Mouse (Mus musculus) c-Kit-positive CD71-negative TER-119-negative erythroid progenitor cells, embryonic 14.5 days (primary cell): ENCODE data around the gene Mbtps2.

Experiments used
- DNase-seq: peaks from one replicate; pipeline ENCODE4 v3.0.0-alpha.2; 2013; ENCODE audit warnings: low read depth

The Mbtps2 gene

DNA sequence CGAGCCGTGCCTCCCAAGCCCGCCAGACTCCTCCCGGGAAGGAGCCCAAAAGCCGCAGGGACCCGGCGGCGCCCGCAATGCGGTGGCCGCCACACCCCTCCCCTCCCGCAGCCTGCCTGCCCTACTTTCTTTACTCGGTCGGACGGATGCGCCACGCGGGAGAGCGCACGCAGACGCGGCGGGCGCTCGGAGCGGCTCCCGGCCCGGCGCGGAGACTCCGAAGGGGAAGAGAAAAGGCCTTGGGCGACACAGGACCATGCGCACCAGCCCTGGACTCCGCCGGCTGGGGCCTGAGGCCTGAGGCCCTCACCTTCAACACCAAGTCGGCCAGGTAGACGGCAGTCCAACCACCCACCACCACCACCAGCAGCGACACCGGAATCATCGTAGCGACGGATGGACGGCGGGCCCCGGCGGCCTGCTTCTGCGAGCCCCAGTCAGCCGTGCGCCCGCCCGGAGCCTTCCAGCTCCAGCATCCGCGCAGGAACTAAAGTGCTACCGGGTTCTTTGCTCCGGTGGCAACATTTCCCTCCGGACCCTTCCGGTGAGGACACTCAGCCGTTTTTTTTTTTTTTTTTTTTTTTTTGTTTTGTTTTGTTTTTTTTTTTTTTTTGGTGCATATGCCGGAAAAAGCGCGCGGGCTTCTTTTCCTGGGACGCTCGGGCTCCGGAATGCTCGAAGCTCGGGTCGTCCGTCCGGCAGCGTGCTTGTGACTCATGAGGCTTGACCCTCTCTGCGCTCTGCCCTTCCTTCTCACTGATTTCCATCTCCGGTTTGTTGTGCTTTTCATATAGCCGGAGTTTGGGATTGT is at the start of gene Mbtps2:
TSS of gene Mbtps2 (minus strand) at position 530 of the 811 bp plus-strand sequence.
- DNase-seq: no peak

DNA sequence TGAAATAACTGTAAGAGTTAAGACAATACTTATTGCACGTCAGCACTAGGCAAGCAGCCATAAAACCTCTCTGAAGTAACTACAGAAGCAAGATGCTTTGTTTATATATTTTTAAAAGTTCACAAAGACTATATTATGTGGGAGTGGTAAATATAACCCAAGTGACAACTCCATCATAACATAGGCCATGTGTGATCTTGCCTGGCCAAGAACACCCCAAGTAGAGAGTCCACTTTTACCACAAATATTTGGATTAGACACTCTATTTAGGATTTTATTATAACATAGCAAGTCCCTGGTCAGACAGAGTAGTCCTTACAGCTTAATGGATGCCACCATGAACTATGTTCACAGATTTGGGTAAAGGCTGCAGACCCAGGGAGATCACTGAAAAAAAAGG is 47.9 kb upstream of the Mbtps2 start:
- DNase-seq: no peak

DNA sequence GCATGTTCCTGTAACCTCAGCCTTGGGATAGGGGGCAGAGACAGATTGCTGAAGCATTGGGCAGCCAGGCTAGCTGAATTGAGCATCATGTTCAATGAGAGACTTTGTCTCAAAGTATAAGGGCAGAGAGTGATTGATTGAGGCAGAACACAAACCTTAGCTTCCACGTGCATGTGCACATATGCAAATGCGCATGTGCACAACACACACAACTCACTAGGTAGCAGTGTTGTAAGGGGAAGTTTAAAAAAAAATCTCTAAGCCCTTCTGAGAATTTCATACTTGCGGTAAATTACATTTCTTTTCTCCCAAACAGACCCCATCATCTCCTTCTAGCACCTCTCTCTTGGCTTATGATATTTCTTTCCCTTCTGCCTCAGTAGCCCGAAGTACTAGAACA is 46.2 kb upstream of the Mbtps2 start:
- DNase-seq: no peak

DNA sequence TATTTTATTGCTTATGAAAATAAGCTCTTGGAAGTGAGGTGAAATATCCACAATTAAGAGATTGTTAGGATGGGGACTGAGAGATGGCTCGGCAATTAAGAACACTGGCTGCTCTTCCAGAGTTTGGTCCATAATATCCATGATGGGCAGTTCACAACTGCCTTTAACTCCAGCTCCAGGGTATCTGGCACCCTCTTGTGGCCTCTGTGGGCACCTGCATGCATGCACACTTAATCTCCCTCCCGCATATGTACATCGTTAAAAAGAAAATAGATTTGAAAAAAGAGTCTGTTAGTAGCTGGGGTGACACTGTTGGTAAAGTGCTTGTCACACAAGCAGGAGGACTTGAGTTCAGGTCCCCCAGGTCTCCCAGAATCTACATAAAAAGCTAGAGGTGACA is 45.8 kb upstream of the Mbtps2 start:
- peak; percentile 19 for DNase-seq

DNA sequence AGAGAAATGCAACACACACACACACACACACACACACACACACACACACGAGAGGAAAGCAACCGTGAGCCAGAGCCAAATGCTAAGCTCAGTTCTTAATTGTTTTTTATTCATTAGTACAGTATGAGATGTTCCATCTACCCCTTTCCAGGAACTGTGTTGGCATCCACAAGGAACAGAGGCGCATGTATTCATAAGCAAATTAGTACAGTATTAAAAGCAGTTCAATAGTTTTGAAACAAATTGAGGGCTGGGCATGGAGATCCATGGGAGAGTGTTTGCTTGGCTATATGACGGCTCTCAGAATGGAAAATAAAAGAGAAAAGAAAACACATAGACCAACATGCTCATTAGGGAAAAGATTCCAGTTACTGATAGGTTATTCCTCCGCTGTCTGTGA is 44.3 kb upstream of the Mbtps2 start:
- no peak for DNase-seq

DNA sequence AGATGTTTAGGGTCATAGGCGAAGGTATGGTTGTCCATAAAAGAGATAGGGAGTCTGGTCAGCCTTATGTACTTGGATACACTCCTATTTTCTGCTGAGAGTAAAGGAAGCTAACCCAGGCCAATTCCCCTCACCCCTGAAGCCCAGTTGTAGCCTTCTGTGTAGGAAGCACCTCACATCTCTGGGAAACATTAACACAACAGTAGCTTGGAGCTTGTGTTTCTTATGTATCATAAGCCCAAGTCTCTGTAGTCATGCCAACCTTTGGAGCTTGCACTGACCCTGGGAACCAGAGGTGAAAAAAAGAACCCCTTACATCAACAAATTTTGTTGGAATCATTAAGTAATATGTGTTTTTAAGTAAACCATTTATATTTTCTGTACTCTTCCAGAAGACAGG is 38.7 kb upstream of the Mbtps2 start:
- no peak for DNase-seq

DNA sequence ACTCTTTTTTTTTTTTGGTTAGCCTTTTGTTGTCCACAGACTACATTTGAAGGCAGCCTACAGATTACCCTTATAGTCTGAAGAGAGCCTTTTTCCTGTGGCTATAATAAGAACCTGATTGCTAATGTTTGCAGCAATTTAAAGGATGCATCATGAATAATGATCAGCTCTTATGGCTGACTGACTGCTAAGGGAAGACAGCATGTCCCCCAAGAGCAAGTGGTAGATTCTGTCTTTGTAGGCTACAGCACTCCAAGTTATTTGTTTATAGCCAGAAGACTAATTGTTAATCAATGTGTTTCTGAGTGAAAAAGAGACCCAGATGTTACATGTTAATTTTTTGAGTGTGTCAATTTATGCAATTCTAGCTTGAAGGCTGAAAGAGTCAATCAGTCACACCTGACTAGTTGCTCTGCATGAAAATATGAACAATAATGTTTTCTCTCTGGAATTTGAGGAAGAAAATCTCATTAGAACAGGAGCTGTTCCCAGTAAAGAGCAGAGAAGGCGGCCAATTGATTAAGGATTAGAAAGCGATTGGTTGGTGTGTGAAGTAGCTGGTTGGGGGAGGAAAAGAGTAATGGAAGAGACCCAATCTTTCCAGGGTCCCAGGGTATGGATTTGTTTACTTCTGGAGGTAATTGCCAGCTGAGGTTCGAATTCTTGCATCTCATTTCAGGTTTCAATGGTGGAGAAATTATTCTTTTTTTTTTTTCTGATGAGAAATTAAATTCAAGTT is 35.3 kb upstream of the Mbtps2 start:
- DNase-seq: no peak

DNA sequence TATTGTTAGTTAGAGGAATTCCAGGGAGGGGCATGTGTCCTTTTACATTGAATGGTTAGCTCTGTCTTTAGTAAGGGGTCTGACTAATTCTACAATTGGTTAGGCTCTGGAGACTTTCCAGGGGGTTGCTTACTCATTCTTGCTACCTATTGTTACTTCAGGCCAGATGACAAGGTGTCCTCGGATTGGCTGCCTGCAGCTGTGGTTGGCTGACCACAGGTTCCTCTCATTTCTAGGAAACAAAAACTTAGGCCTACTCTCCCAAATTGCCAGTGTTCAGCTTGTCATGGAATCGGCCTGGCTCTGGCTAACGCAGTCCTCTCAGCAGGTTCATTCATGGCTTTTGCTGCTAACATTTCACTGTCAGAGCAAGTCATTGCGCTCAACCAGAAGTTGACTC is 31.8 kb upstream of the Mbtps2 start:
- no peak for DNase-seq

DNA sequence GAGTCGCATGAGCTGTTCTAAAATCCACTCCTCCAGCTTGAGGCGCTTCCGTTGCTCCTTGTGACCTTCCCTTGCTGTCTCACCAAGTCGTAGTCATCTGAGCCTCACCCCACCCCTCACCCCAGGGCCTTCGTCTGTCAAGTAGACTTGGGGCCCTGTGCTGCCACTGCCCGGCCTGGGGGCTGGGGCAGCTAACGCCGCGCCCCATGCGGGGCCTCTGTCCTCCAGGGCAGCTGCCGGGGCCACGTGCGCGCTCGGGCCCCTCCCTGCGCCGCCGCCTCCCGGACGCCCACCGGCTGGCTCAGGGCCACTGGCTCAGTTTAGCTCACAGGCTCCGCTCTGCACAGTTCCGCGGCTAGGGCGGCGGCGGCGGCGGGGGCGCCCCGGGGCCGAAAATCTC is 14.4 kb upstream of the Mbtps2 start:
- no peak for DNase-seq

DNA sequence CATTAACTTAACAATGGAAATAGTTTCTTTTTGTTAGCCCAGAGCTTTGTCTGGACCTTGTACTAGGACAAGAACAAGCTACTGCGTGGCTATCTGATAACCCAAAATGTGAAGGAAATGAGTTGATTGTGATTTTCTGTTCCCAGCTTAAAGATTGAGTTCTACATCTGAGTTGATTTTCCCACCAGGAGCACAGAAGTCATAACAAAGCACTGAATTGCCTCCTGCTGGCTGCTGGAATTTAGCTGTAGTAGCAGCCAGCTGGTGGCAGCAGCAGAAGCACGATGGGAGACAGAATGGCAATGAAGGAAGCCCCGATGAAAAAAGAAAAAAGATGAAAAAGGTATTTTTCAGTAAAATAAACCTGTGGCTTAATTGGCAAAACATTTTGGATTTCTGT is 2.9 kb upstream of the Mbtps2 start:
- no peak for DNase-seq

DNA sequence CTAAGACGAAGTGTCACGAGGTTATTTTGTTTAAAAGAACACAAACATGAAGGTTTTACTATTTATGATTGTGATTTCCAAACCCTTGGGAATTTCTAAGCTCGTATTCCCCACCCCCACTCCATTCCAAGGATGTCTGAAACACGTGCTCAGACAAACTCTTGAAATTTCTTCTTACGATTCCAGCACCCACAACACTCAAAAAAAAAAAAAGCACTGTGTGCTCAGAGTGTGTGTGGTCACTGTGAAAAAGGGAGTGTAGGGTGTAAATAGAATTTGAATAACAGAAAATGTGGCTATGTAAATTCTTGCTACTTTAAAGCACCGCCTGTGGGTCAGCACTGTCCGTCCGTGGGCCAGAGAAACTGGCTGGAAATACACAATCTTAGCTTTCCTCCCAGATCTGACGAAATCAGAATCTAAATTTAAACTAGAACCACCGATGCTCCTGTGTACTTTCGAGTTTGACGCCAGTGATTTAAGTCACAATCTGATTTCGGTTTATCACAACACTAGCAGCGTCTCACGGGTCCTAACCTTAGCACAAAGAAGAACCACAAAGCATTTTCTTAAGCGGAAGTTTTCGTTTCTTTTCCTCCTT is 830 bp downstream of the Mbtps2 start:
- no peak for DNase-seq

DNA sequence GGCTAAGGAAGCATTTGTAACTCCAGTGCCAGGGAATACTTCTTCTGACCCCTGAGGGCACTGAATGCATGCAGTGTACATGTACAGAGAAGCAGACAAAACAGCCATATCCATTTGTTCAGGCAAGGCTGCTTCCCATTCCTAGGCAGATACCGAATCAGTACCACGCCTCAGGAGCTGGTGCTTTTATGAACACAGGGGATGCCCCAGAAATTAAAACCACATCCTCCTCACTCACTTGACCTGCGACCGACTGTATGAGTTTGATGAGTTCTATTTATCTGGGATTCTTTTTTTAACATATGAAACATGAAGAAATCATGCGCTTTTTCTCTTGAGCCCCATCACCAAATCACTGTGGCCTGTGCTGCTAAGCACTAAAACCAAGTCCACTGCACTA is 1.7 kb downstream of the Mbtps2 start:
- DNase-seq: no peak

DNA sequence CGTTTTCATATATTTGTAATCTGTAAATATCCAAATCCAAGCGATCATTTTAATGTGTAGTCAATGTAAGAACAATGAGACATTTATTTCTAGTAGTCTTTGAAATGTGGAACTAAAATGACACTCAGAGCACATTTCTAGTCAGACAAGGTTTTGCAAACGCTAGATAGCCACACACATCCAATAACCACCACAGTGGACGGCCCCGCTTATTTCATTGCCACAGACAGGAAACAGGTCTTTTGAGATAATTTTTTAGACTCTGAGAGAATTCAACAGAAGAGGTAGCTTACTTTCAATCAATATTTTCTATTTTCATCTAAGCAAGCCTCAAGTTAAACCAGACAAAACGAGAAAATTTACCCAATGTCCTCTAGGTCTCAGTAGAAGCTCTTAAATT is 2.6 kb downstream of the Mbtps2 start:
- no peak for DNase-seq

DNA sequence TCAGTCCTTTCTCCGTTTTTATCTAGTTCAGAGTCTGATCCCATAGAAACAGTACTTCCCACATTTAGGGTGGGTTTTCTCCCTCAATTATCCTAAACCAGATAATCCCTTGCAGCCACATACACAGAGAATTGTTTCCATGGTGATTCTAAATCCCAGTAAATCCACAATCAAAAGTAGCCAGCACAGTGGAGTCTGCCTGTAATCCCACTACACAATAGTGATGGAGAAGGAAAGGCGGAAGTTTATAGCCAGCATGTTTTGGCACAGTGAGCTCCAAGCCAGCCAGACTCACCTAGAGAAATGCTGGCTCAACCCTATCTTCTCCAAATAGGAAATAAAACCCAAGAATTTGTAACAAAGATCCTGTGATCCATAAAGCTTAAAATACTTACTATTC is 3.9 kb downstream of the Mbtps2 start:
- DNase-seq: no peak

DNA sequence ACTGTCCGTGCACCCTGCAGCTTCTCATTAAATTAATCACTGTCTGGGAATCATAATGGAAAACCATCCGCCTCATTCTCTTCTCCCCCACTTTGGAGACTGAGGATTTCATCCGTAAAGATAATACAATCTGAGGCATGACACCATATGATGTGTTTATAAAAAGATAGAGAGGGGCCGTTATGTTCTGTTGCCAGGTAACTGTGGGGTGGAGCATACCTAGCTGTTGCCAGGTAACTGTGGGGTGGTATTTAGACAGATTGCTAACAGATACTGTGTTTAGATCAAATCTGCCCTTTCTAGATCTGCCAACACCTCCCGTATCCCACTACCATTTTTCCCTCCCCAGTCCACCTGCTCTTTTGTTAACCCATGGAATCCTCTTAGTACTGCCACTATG is 11.5 kb downstream of the Mbtps2 start:
- DNase-seq: no peak

DNA sequence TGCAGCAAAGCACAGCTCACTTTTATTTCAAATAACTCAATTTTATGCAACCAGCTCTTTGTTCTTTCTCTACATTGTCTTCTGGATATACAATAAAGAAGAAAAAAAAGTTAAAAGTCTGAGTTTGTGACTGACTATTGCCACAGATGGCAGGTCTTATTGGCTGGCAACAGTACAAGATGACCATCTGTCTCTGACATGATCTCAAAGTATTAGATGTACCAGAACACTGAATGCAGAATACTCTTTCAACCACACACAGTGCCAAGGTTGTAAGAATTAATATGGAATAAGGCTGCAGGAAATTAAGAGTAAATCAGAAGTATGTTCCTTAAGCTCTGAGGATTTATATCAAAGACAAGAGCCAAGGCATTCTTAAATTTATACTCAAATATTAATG is 12.1 kb downstream of the Mbtps2 start:
- DNase-seq: no peak

DNA sequence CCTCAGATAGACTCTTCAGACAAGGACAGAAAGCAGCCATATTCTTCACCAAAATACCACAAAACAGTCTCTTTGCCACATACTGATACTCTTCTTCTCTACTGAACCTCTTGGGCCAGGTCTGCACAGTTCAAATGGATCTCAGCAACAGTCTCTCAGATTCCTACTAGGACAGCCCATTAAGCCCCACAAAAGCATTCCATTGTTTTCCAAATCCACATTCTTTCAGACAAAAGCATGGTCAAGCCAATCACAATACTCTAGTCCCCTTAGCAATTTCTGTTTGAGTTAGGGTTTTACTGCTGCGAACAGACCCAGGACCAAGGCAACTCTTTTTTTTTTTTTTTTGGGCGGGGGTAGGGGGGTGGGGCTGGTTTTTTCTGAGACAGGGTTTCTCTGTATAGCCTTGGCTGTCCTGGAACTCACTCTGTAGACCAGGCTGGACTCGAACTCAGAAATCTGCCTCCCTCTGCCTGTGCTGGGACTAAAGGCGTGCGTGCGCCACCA is 19.4 kb downstream of the Mbtps2 start:
- no peak for DNase-seq

DNA sequence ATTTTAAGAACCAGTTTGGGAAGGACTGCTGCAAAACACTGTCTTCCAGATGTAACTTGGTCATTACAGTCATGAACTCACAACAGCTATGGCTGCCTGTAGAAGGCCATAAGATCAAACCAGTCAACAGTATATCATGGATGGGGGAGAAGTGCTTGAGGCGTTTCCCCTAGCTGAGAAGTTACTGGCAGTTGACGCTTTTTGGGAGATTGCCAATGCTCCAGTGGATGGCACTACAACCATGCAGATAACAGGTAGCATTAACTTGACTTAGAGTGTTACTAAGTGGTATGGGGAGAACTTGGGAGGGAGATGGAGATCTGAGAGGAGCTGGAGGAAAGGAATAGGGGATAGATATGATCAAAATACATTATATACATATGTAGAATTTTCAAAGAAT is 23.8 kb downstream of the Mbtps2 start:
- no peak for DNase-seq

DNA sequence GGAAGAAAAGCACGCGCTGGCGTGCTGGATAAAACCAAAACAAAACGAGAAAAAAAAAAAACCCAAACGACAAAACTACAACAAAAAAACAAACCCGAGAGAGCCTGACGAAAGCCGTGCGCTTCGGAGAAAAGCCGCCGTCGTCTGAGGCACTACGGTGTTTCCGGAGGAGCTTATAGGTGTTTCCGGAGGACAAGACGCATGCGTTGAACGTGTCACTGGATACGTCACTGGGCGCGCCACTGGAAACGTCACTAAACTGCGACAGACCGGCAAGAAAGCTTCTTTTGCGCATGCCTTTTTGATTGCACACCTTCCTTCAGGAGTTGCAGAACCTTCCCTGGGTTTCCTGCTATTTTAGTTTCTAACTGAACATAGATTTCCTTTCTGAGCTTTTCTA is 29.7 kb downstream of the Mbtps2 start, which contains the start of gene Yy2:
TSS of gene Yy2 (minus strand) at position 146 of the 400 bp plus-strand sequence.
- DNase-seq: no peak

DNA sequence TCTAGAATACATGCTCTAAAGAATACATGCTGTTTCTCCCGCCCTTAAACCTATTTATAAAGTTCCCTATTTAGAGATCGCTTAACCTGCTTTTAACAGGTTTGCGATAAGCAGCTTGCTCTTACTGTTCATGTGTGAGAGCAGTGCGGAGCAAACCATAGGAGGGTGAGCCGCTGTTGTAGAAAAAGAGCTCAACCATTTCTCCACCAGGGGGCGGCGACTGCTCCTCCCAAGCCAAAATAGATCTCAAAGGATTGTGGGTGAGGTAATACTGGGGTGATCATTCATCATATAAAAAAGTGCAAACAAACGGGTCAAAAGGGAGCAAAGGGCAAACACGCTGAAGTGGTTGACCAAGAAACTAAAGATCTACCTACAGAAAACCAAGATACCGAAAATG is 34.7 kb downstream of the Mbtps2 start:
- DNase-seq: no peak

DNA sequence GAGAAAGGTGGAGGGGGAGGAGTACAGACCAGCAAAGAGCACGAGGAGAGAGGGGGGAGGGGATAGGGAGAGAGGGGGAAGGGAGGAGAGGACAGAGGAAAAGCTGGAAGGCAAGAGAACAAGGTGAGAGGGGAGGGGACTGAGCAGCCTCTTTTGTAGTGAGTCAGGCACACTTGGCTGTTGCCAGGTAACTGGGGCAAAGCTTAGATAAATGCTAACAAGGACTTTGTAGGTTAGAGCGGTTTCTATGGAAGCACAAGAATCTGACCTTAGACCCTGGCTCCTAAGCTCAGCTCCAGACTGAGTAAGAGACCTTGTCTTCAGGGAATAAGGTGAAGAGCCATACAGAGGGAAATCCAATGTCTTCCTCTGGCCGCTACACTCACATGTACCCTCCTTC is 51.4 kb downstream of the Mbtps2 start:
- DNase-seq: no peak

DNA sequence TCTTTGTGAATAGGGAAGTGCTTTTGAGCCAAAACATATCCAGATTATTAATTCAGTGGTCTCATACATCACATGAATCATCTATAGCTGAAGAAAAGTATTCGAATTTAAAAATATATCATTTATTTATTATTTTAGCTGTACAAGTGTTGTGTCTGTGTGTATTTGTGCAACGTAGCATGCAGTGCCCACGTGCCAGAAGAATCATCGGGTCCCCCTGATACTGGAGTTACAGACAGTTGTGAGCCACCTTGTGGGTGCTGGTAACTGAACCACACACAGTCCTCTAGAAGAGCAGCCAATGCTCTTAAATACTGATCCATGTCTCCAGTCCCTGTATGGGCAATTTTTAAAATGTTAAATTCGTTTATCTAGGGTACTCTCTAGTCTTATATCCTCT is 92.1 kb downstream of the Mbtps2 start:
- DNase-seq: no peak

DNA sequence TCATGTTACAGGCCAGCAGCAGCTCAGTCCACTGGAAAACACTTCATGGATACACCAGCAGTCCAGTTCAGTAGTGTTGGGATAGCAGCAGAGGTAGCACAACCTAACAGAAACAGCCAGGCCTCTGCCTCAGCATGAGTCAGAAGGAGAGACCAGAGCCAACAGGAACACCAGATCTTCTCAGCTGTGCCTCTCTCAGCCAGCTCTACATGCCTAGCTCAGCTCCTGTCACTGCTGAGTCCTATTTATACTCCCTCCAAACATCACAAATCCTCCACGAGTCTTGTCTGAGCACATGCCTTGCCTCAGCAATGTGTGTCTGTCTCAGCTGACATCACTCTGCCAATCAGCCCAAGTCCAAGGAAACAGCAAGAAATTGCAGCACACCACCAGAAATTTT is 94.0 kb downstream of the Mbtps2 start:
- no peak for DNase-seq
